Mouse (Mus musculus) liver, postnatal 0 days (tissue): ENCODE measurements around the gene Epb42.

ENCODE experiments used
- CTCF ChIP-seq: sonication (generic); IDR thresholded peaks from 2 replicates; pipeline ENCODE4 v1.5.1; 2016; ENCODE audit warnings: antibody characterized with exemption, low read depth
- EP300 ChIP-seq: IDR thresholded peaks from 2 replicates; pipeline ENCODE4 v1.6.1; 2016; ENCODE audit warnings: antibody characterized with exemption, low read depth, mild to moderate bottlenecking

DNA sequence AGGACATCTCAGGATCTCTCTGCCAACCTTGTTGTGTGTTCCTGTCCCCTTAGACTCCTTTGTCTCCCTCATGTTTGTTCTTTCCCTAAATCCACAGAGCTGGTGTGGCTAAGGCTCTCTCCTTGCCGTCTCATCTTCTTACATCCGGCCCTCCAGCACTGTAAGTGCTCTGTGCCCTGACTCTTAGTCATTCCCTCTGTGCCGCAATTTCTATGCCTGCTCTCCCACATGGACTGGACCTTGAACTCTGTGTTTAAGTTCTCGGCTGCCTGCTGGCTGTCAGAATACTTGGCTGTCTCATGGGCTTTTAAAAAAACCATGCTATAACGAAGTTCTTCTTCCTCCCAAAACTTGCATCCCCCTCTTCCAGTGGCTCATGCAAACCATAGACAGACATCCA is 14.0 kb downstream of the Epb42 start:
- TF ChIP-seq CTCF (no peak), EP300 (no peak)
